Mouse (Mus musculus): ENCODE results near the gene Gm20431. TPM values are rescaled to one million over a fixed set of nuclear protein-coding genes. Genes with fewer than 3 reads are reported as not detected.

Gm20431 gene
- polyA plus RNA-seq, 1 experiment from 2014 or later, result 2.4 TPM

DNA sequence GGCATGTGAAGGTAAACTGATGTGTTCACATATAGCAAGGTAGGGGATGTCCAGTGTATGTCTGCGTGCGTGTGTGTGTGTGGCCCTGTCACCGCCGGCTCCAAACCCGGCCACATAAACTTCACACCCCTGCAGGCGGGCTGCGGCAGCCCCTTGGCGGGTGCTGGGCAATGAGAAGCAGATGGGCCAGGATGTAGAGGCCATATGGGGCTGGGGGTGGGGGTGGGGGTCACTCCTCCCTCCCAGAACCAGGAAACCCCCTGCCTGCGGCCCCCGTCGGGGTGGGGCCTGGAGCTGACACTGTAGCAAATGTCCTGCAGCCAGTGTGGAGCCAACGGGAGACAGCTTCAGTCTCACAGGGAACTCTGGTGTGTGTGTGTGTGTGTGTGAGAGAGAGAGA, 97.6 kb downstream of the Gm20431 start:
- Histone ChIP-seq H3K4me3 (no peak overlapping the region), H3K27me3 (ENCODE audit: low read depth, poor library complexity, severe bottlenecking) (peaks cover 41% of the 10 kb centered on the region), H3K27ac (replicated peaks) (peak overlapping the region; percentile 70), H3K9me3 (replicated peaks) (no peaks in the 10 kb centered on the region), H3K4me1 (peaks cover 53% of the 10 kb centered on the region), H3K36me3 (no peaks in the 10 kb centered on the region)
- DNase-seq (ENCODE audit: low spot score), result peak; percentile 31
- WGBS, result 78% methylated on average over 12 of the region's 12 CpGs

DNA sequence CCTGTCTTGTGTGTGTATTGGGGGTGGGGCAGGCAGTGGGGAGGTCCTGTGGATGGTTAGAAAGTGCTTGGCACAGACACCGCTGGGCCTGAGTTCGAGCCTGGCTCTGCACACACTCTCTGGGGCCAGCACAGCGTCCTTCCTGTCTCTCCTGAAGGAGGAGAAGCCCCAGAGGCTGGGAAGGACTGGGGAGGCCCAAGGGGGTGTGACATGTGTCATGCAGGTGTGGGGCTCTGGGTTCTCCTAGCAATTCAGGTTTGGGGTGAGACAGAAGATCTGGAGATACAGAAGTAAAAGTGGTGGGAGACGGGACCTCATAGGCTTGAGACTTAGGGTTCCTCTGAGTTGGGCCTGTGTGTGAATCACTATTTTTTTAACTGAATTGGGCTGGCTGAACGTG, 98.3 kb downstream of the Gm20431 start:
- peaks cover 53% of the 10 kb centered on the region for H3K4me1 ChIP-seq
- H3K4me3 ChIP-seq, result no peak overlapping the region
- WGBS, result 71% methylated on average over 5 of the region's 5 CpGs
- DNase-seq (ENCODE audit: low spot score), result no peak
- no peaks in the 10 kb centered on the region for H3K9me3 ChIP-seq (replicated peaks)
- peaks cover 47% of the 10 kb centered on the region for H3K27me3 ChIP-seq (ENCODE audit: low read depth, poor library complexity, severe bottlenecking)
- H3K27ac ChIP-seq (replicated peaks), result no peak overlapping the region
- H3K36me3 ChIP-seq, result no peaks in the 10 kb centered on the region

DNA sequence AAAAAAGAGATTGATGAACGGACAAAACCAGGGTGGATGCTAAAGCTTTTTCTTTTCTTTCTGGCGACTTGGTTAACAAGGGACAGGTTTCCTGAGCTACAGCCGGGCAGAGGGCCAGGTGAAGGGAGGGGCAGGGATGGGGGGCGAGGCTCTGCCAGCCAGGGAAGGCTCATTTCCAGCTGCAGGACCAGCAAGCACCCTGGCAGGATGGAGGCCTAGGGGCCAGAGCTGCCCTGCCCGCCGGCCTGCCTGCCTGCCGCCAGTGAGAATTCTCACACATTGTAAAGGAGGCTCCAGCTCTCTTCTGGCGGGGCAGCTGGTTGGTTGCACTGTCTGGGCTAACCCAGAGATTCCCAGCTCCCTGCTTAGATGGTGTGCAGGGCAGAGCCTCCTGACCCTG, 99.2 kb downstream of the Gm20431 start:
- peak overlapping the region; percentile 47; the same call in 1 of the 2 replicates for H3K27ac ChIP-seq (replicated peaks)
- DNase-seq (ENCODE audit: low spot score), result no peak
- H3K4me1 ChIP-seq, result peaks cover 53% of the 10 kb centered on the region

DNA sequence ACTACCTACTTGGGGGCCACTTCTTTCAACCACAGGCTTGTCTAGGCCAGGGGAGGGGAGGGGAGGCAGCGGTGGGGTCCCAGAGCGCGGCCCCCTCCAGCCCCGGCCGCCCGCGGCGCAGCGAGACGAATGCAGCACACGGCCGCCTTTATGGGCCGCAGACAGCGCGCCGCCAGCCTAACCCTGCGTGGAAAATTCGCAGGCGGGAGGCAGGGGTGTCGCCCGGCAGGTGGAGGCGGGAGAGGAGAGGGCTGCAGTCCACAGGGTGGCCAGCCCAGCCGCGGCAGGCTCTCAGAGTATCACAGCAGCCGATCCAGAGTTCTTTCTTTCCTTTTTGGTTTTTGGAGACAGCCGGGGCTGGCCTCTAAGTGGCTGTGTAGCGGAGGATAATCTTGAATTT, 101.9 kb downstream of the Gm20431 start:
- H3K27me3 ChIP-seq (ENCODE audit: low read depth, poor library complexity, severe bottlenecking), result peaks cover 49% of the 10 kb centered on the region
- peak overlapping the region; percentile 81 for H3K27ac ChIP-seq (replicated peaks)
- peak; percentile 30 for DNase-seq (ENCODE audit: low spot score)
- peaks cover 39% of the 10 kb centered on the region for H3K4me1 ChIP-seq
- no peaks in the 10 kb centered on the region for H3K9me3 ChIP-seq (replicated peaks)
- H3K36me3 ChIP-seq, result no peaks in the 10 kb centered on the region
- WGBS, result 19% methylated on average over 27 of the region's 27 CpGs
- H3K4me3 ChIP-seq, result peak overlapping the region; percentile 41

More for the DNA sequence above, 99.2 kb downstream of the Gm20431 start:
- Histone ChIP-seq H3K4me3 (no peak overlapping the region), H3K36me3 (no peaks in the 10 kb centered on the region), H3K27me3 (ENCODE audit: low read depth, poor library complexity, severe bottlenecking) (peaks cover 49% of the 10 kb centered on the region), H3K9me3 (replicated peaks) (no peaks in the 10 kb centered on the region)
- WGBS, result 45% methylated on average over 8 of the region's 8 CpGs

Small RNAs within 50 kb of the gene (microRNA-seq; reads per million reads assigned to microRNA genes)
- gene Gm22355, result not detected

Other genes starting within 250 kb of the Gm20431 start
- 21.6 and 25.6 TPM in 2 replicates for gene Slc9a8, start 239.8 kb downstream of the Gm20431 start, polyA plus RNA-seq (2016; fragmentation: Nextera tagmentation; extraction: Ambion mirVana)
- gene Rnf114, start 168.9 kb downstream of the Gm20431 start, polyA plus RNA-seq (2016; fragmentation: Nextera tagmentation; extraction: Ambion mirVana), result 139 and 154 TPM in 2 replicates
- 19.1 and 23.5 TPM in 2 replicates for gene Spata2, start 168.6 kb downstream of the Gm20431 start, polyA plus RNA-seq (2016; fragmentation: Nextera tagmentation; extraction: Ambion mirVana)
- 30.0 and 36.1 TPM in 2 replicates for gene Snai1, start 123.3 kb downstream of the Gm20431 start, polyA plus RNA-seq (2016; fragmentation: Nextera tagmentation; extraction: Ambion mirVana)
- gene Ube2v1, start 29.4 kb downstream of the Gm20431 start, polyA plus RNA-seq (2016; fragmentation: Nextera tagmentation; extraction: Ambion mirVana), result 410 and 413 TPM in 2 replicates
- gene Cebpb, start 27.4 kb upstream of the Gm20431 start, polyA plus RNA-seq (2016; fragmentation: Nextera tagmentation; extraction: Ambion mirVana), result 0.30 and 0.48 TPM in 2 replicates
- gene Tmem189, start 28.3 kb upstream of the Gm20431 start, polyA plus RNA-seq (2016; fragmentation: Nextera tagmentation; extraction: Ambion mirVana), result 35.7 and 35.8 TPM in 2 replicates